Mouse (Mus musculus): Measurements from ENCODE around the gene Ust. TPM values are rescaled to one million over a fixed set of nuclear protein-coding genes. Genes with fewer than 3 reads are reported as not detected.
"Not testable (repeated sequence)": the region's sequence is repeated elsewhere in the genome, so short reads cannot be mapped to it uniquely, and the experiment has no call there.

The Ust gene
- 6.3 and 9.0 TPM in 2 replicates for polyA plus RNA-seq (2014; fragmentation: Nextera tagmentation; extraction: Ambion mirVana)

DNA sequence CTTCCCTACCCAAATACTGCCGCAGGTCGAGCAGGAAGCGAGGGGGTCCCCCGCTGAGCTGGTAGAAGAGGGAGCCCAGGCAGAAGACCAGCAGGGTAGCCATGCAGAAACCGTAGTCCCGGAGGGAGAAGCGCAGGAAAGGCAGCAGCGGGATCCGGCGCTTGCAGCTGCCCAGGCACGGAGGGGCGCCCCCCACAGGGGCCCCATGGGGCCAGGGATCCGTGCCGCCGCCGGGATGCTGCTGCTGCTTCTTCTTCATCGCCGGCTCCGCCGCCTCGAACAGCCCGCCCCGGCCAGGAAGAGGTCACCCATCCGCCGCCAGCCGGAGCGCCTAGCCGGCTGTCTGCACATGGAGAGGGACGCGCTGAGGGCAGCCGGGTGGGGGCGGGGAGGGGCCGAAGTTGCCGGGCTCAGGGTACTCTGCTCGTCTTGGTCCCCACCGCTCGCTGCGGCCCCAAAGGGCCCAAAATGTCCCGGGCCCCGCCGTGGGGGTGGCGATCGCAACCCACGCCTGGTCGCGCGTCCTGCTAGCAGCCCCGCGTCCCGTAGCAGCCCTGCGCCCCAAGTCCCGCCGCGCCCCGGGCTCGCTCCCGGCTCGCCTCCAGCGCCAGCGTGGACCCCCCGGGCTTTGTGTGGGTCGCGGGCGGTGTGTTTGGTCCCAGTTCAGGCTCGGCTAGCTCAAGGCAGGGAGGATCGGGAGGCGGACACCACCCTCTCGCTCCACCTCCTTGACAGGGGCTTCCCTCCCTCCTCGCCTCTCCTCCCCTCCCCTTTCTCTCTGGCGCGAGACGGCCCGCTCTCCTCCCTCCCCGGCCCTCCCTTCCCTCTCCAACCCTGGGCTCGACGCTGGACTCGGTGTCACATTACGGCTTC lies at the start of gene Ust:
Gene Ust, minus strand, starts transcription at position 685 of the 873 bp plus-strand sequence.
- Histone ChIP-seq H3K9me3 (ENCODE audit: control insufficient read depth, low read length) (no peaks in the 10 kb centered on the region), H3K27me3 (ENCODE audit: control insufficient read depth, insufficient read depth, low read length) (peaks cover 5% of the 10 kb centered on the region; the same call in 1 of the 2 replicates), H3K36me3 (ENCODE audit: control insufficient read depth, insufficient read depth, low read length) (no peaks in the 10 kb centered on the region), H3K4me3 (ENCODE audit: low read length) (peak within 1 kb of the TSS; percentile 76), H3K27ac (ENCODE audit: low read depth, low read length) (peak within 1 kb of the TSS; percentile 74), H3K9ac (ENCODE audit: low read depth, low read length) (peak within 1 kb of the TSS; percentile 78), H3K4me1 (ENCODE audit: control insufficient read depth, insufficient read depth, low read length) (no peaks in the 10 kb centered on the region; the same call in none of the 2 replicates), H3K4me2 (replicated peaks; ENCODE audit: low read depth, low read length) (peak within 1 kb of the TSS; percentile 89)
- peak; percentile 96 for ATAC-seq (ENCODE audit: low FRiP score, low TSS enrichment)
- under 1% methylated on average over 59 of the region's 78 CpGs for WGBS

DNA sequence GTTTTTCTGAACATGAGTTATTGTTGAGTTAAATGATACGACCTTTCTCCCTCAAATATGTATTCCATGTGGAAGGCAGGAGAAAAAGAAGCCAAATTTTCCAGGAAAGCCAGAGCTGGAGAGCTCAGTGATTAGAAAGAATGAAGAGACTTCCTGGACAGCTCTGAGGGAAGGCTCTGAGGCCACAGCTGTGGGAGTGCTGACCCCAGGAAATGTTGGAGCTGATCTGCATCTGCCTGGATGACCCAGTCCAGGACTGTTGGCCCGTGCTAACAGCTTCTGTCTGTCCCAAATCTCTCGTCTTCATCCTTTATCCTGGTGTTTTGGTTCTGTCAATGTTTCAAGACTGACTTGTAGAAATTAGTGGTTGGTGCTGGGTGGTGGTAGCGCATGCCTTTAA lies 42.7 kb upstream of the Ust start:
- 68% methylated on average over 4 of the region's 4 CpGs for WGBS
- Histone ChIP-seq H3K9ac (ENCODE audit: low read depth, low read length) (no peak overlapping the region), H3K4me2 (replicated peaks; ENCODE audit: low read depth, low read length) (no peak overlapping the region), H3K27me3 (ENCODE audit: control insufficient read depth, insufficient read depth, low read length) (no peaks in the 10 kb centered on the region), H3K27ac (ENCODE audit: low read depth, low read length) (no peak overlapping the region), H3K9me3 (ENCODE audit: control insufficient read depth, low read length) (peaks cover 2% of the 10 kb centered on the region; the same call in 1 of the 2 replicates), H3K4me3 (ENCODE audit: low read length) (no peak overlapping the region), H3K4me1 (ENCODE audit: control insufficient read depth, insufficient read depth, low read length) (no peaks in the 10 kb centered on the region), H3K36me3 (ENCODE audit: control insufficient read depth, insufficient read depth, low read length) (no peaks in the 10 kb centered on the region)
- no peak for ATAC-seq (ENCODE audit: low FRiP score, low TSS enrichment)

DNA sequence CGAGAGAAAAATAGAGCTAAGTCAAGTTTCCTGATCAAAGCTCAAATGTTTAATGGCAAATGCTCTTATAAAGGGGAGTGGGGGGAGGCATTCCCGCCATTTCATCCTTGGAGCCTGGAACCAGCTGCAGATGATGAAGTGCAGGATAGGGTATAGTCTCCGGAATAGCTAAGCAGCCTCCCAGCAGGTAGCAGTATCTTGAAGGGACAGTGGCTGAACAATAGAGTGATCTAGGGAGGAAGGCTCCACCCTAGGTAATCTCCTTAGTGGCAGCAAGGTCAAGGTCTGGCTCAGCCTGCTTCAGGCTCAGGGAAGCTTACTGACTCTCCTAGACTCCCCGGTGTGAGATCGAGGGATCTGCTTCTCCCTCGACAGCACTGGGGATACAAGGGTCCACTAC lies 40.9 kb upstream of the Ust start:
- not testable (repeated sequence) for H3K9me3 ChIP-seq (ENCODE audit: control insufficient read depth, low read length); H3K36me3 ChIP-seq (ENCODE audit: control insufficient read depth, insufficient read depth, low read length); ATAC-seq (ENCODE audit: low FRiP score, low TSS enrichment); H3K27me3 ChIP-seq (ENCODE audit: control insufficient read depth, insufficient read depth, low read length); H3K4me3 ChIP-seq (ENCODE audit: low read length); H3K4me2 ChIP-seq (replicated peaks; ENCODE audit: low read depth, low read length); H3K27ac ChIP-seq (ENCODE audit: low read depth, low read length); H3K9ac ChIP-seq (ENCODE audit: low read depth, low read length); H3K4me1 ChIP-seq (ENCODE audit: control insufficient read depth, insufficient read depth, low read length)
- WGBS = 77% methylated on average over 6 of the region's 6 CpGs

DNA sequence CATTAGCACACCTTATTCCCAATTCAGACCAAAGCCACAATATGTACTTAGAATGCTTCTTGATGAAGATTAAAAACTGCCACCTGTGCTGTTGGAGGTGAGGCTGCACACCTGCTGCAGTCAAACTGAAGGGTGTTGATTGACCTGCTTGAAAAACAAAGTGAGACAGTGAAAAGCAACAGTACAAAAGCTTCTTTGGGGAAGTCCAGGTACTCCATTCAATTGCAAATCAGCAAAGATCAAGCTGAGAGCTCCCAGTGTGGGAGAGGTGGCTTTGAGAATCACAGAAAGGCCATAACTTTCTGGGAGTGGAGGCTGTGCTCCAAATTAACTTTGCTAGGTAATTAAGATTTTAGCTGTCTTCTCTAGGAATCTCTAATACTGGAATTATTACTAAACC lies 33.6 kb upstream of the Ust start:
- ATAC-seq (ENCODE audit: low FRiP score, low TSS enrichment); H3K4me1 ChIP-seq (ENCODE audit: control insufficient read depth, insufficient read depth, low read length); H3K4me2 ChIP-seq (replicated peaks; ENCODE audit: low read depth, low read length); H3K4me3 ChIP-seq (ENCODE audit: low read length); H3K9me3 ChIP-seq (ENCODE audit: control insufficient read depth, low read length); H3K27me3 ChIP-seq (ENCODE audit: control insufficient read depth, insufficient read depth, low read length); H3K9ac ChIP-seq (ENCODE audit: low read depth, low read length); H3K27ac ChIP-seq (ENCODE audit: low read depth, low read length); H3K36me3 ChIP-seq (ENCODE audit: control insufficient read depth, insufficient read depth, low read length): not testable (repeated sequence)

DNA sequence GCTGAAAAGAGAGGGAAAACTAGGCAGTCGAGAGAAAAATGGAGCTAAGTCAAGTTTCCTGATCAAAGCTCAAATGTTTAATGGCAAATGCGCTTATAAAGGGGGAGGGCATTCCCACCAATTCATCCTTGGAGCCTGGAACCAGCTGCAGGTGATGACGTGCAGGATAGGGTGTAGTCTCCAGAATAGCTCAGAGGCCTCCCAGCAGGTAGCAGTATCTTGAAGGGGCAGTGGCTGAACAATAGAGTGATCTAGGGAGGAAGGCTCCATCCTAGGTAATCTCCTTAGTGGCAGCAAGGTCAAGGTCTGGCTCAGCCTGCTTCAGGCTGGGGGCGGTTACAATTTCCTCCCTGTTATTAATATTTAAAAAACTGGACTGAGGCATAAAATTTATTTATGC lies 33.0 kb upstream of the Ust start:
- not testable (repeated sequence) for H3K4me1 ChIP-seq (ENCODE audit: control insufficient read depth, insufficient read depth, low read length); H3K4me2 ChIP-seq (replicated peaks; ENCODE audit: low read depth, low read length); H3K27ac ChIP-seq (ENCODE audit: low read depth, low read length); H3K27me3 ChIP-seq (ENCODE audit: control insufficient read depth, insufficient read depth, low read length); H3K36me3 ChIP-seq (ENCODE audit: control insufficient read depth, insufficient read depth, low read length); H3K9ac ChIP-seq (ENCODE audit: low read depth, low read length); H3K9me3 ChIP-seq (ENCODE audit: control insufficient read depth, low read length); ATAC-seq (ENCODE audit: low FRiP score, low TSS enrichment); H3K4me3 ChIP-seq (ENCODE audit: low read length)
- WGBS = 94% methylated on average over 4 of the region's 4 CpGs

DNA sequence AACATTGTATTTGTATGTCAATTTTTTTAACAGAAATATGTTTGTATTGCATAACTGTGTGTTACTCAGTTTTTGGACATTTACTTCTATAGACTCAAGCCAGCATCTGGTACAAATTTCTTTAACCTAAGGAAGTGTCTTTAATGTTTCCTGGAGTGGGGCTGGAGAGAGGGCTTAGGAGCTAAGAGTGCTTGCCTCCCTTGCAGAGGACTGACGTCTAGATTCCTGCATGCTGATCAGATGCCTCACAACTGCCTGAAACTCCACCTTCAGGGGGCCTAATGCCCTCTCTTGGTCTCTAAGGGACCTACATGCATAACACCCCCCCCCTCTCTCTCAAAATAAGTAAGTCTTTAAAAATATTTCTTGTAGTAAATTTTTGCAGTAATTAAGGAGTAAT lies 22.9 kb upstream of the Ust start:
- Histone ChIP-seq H3K4me1 (ENCODE audit: control insufficient read depth, insufficient read depth, low read length) (no peaks in the 10 kb centered on the region), H3K9ac (ENCODE audit: low read depth, low read length) (no peak overlapping the region), H3K4me2 (replicated peaks; ENCODE audit: low read depth, low read length) (no peak overlapping the region), H3K36me3 (ENCODE audit: control insufficient read depth, insufficient read depth, low read length) (no peaks in the 10 kb centered on the region), H3K4me3 (ENCODE audit: low read length) (no peak overlapping the region), H3K9me3 (ENCODE audit: control insufficient read depth, low read length) (no peaks in the 10 kb centered on the region), H3K27me3 (ENCODE audit: control insufficient read depth, insufficient read depth, low read length) (no peaks in the 10 kb centered on the region), H3K27ac (ENCODE audit: low read depth, low read length) (no peak overlapping the region)
- no peak for ATAC-seq (ENCODE audit: low FRiP score, low TSS enrichment)
- WGBS = 9% methylated on average over 1 of the region's 1 CpGs

DNA sequence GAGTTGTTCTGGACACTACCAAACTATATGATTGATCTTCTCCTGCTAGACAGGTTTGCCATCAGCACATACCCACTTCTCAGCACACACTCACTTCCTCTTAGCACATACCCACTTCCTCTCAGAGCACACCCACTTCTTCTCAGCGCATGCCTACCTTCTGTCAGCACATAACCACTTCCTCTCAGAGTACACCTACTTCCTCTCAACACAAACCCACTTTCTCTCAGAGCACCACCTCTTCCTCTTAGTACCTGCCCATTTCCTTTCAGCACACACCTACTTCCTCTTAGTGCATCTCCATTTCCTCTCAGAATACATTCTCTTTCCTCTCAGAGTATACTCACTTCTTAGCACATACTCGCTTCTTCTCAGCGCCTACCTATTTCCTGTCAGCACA lies 16.8 kb upstream of the Ust start:
- ATAC-seq (ENCODE audit: low FRiP score, low TSS enrichment) = no peak
- H3K36me3 ChIP-seq (ENCODE audit: control insufficient read depth, insufficient read depth, low read length) = no peaks in the 10 kb centered on the region

DNA sequence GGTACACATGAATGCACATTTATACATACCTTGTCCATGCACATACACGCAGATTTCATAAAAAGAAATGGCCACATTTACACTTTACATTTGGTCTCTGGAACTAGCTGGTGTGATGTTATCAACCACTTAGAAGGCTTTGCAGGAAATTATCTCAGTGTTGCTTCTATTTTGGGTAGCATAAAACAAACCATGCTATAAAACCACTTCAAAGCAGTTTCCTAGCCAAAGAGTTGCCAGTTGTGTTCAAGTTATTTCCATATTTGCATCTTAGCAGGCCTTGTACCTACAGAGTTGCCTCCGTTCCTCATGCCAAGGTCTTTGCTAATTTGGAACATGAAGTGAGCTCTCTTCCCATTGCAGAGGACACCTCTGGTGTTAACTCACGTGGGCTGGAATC lies 13.0 kb upstream of the Ust start:
- Histone ChIP-seq H3K4me2 (replicated peaks; ENCODE audit: low read depth, low read length) (no peak overlapping the region), H3K27me3 (ENCODE audit: control insufficient read depth, insufficient read depth, low read length) (no peaks in the 10 kb centered on the region), H3K27ac (ENCODE audit: low read depth, low read length) (no peak overlapping the region), H3K9ac (ENCODE audit: low read depth, low read length) (no peak overlapping the region), H3K9me3 (ENCODE audit: control insufficient read depth, low read length) (no peaks in the 10 kb centered on the region), H3K4me1 (ENCODE audit: control insufficient read depth, insufficient read depth, low read length) (no peaks in the 10 kb centered on the region), H3K36me3 (ENCODE audit: control insufficient read depth, insufficient read depth, low read length) (no peaks in the 10 kb centered on the region), H3K4me3 (ENCODE audit: low read length) (no peak overlapping the region)
- 83% methylated on average over 3 of the region's 3 CpGs for WGBS
- ATAC-seq (ENCODE audit: low FRiP score, low TSS enrichment) = no peak

More for the DNA sequence above, 16.8 kb upstream of the Ust start:
- H3K4me2 ChIP-seq (replicated peaks; ENCODE audit: low read depth, low read length) = no peak overlapping the region
- H3K27ac ChIP-seq (ENCODE audit: low read depth, low read length) = no peak overlapping the region
- H3K4me3 ChIP-seq (ENCODE audit: low read length) = no peak overlapping the region
- H3K9me3 ChIP-seq (ENCODE audit: control insufficient read depth, low read length) = no peaks in the 10 kb centered on the region
- no peak overlapping the region for H3K9ac ChIP-seq (ENCODE audit: low read depth, low read length)
- no peaks in the 10 kb centered on the region for H3K4me1 ChIP-seq (ENCODE audit: control insufficient read depth, insufficient read depth, low read length)
- 84% methylated on average over 3 of the region's 3 CpGs for WGBS
- H3K27me3 ChIP-seq (ENCODE audit: control insufficient read depth, insufficient read depth, low read length) = no peaks in the 10 kb centered on the region

DNA sequence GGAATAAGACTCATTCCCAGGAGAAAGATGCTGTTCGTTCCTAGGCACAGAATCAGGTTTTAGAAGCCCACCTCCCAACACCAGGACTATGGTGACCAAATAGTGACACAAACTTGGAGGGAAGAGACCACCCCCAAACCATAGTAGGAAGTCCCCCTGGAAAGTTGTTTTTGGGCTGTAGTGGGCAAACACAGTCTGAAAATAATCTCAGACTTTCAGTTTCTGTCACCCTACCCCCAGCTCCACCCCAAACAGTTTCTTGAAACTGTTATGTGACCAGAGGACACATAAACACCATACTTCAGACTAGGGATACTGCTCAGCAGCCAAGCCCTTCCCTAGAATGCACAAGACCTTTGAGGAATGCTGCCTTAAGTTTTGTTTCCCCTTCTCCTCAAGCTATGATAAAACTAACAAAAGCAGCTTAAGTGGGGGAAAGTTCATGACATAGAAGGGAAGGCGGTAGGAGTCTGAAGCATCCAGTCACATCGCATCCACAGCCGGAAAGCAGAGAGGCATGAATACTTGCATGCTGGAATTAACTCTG lies 12.0 kb upstream of the Ust start:
- no peaks in the 10 kb centered on the region for H3K9me3 ChIP-seq (ENCODE audit: control insufficient read depth, low read length)
- no peaks in the 10 kb centered on the region for H3K27me3 ChIP-seq (ENCODE audit: control insufficient read depth, insufficient read depth, low read length)
- no peak overlapping the region for H3K4me2 ChIP-seq (replicated peaks; ENCODE audit: low read depth, low read length)
- no peak overlapping the region for H3K9ac ChIP-seq (ENCODE audit: low read depth, low read length)
- WGBS = 82% methylated on average over 4 of the region's 4 CpGs
- H3K36me3 ChIP-seq (ENCODE audit: control insufficient read depth, insufficient read depth, low read length) = no peaks in the 10 kb centered on the region
- H3K4me1 ChIP-seq (ENCODE audit: control insufficient read depth, insufficient read depth, low read length) = no peaks in the 10 kb centered on the region
- no peak overlapping the region for H3K4me3 ChIP-seq (ENCODE audit: low read length)
- H3K27ac ChIP-seq (ENCODE audit: low read depth, low read length) = no peak overlapping the region
- no peak for ATAC-seq (ENCODE audit: low FRiP score, low TSS enrichment)
